Mouse (Mus musculus) natural killer cell, adult 2 months (primary cell): Measurements from ENCODE around the gene Tldc1.

Source experiments
- DNase-seq, 2 experiments: peaks; one replicate each; pipeline ENCODE4 v3.0.0; 2022; ENCODE audit warnings: low spot score in 2 of 2

Gene Tldc1

GRCm38 (mm10) chr8:119801168-119801567, 23.0 kb upstream of the Tldc1 start:
- no peak for DNase-seq

GRCm38 (mm10) chr8:119798965-119799264, 20.7 kb upstream of the Tldc1 start:
- DNase-seq: no peak

- peak; percentile 69 to 78 for DNase-seq
Measured at GRCm38 (mm10) chr8:119798170-119798964, 20.2 kb upstream of the Tldc1 start.

- no peak for DNase-seq
Measured at GRCm38 (mm10) chr8:119795651-119796050, 17.4 kb upstream of the Tldc1 start.

- no peak for DNase-seq
Measured at GRCm38 (mm10) chr8:119794689-119795088, 16.5 kb upstream of the Tldc1 start.

- DNase-seq: no peak
Measured at GRCm38 (mm10) chr8:119791804-119792704, 13.8 kb upstream of the Tldc1 start.

DNA sequence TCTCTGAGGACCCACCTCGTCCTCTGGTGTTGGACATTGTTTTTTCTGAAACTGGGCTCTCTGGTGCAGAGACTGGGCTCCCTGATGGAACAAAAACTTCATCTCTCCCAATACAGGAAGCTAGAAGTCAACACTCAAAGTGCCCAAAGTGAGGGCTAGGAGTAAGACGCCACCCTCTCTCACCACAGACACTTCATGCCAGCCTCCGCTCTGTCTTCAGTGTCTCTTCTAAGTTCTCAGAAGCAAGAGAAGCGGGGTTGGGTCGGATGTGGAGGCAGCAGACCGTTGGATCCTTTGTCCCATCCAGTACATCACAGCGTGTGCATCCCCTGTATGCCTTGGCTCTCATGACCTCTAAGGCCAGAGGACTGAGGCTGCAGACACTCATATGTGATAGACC, 11.4 kb upstream of the Tldc1 start:
- DNase-seq: no peak

DNA sequence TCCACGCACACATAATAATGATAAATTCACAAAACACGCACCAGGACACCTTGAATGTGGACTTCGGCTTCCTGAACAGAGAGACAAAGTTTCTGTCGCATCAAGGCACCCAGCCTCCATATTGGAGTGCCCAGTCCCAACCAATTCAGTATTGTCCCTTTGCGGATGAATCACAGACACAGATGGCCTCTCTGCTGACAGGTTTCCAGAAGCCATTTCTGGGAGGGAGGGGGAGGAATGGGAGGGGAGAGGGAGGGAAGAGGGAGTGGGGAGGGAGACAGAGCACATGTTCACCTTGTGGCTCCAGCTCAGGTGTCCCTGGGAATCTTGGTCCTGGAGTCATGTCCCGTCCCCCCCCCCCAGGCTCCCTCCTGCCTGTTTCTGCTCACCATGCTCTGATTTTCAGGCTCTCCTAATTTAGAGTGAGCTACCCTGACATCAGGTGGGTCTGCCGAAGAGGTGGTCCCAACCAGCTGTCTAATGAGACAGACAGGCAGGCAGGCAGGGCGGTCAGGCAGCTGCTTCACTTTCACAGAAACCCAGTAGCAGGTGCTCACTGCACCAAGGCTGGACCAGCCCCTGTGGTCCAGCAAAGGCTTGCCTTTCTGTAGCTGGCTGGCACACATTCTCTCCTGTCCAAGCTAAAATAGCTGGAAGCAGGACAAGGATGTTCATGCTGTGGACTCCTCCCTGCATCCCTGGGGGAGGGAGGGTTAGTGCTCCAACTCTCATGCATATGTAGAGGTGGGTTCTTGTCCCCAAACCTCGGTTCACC, 10.6 kb upstream of the Tldc1 start:
- DNase-seq: no peak

DNA sequence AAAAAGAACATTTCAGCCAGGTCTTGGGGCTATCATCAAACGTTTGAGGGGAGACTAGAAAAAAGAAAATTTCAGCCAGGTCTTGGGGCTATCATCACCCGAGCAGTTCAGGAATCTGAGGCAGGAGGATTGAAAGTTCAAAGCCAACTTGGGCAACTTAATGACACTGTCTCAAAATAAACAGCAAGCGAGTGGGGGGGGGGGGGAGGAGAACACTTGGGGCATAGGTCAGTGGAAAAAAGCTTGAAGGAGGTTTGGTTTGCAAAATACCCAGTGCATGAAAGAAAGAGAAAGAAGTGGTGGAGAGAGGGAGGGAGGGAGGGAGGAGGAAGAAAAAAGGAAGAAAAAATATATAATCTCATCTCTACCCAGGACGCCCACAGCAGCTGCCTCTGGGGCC, 9.1 kb upstream of the Tldc1 start:
- DNase-seq: no peak

- peak; percentile 55 to 68 for DNase-seq
Measured at GRCm38 (mm10) chr8:119786871-119787270, 8.7 kb upstream of the Tldc1 start.

- no peak for DNase-seq
Measured at GRCm38 (mm10) chr8:119785764-119786405, 7.7 kb upstream of the Tldc1 start.

GRCm38 (mm10) chr8:119784676-119785075, 6.5 kb upstream of the Tldc1 start:
- DNase-seq: no peak

GRCm38 (mm10) chr8:119784141-119784574, 5.9 kb upstream of the Tldc1 start:
- peak; percentile 79 to 88 for DNase-seq

- DNase-seq: peak in 1 of 2 experiments; percentile 17
Measured at GRCm38 (mm10) chr8:119783579-119783978, 5.4 kb upstream of the Tldc1 start.

- peak; percentile 71 to 84 for DNase-seq
Measured at GRCm38 (mm10) chr8:119782715-119783114, 4.5 kb upstream of the Tldc1 start.

DNA sequence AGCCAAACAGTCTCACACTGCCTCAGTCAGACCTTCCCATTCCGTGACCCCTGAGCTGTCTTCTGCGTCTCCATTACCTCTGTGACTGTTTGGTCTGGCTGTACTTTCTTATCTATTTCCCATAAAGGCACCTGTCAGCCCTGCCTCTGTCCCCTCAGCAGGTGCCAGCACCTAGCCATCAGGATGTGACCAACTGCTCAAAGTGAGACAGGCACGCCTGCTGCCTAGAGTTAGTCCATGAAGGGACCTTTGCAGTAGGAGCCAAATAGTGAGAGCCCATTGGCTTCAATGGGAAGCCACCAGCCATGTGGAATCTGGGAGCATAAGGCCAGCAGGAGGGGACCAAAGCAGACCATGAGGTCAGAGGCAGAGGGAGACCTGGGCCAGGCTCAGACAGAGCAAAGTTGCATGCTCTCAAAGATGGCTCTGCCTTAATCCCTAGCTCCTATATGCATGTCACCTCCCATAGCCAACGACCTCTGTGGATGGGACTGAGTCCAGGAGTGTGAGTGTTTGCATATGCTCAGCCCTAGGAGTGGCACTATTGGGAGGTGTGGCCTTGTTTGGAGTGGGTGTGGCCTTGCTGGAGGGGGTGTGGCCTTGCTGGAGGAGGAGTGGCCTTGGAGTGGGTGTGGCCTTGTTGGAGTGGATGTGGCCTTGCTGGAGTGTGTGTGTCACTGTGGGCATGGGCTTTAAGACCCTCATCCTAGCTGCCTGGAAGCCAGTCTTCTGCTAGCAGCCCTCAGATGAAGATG, 3.0 kb upstream of the Tldc1 start:
- peak; percentile 65 to 74 for DNase-seq

- no peak for DNase-seq
Measured at GRCm38 (mm10) chr8:119780402-119781049, 2.3 kb upstream of the Tldc1 start.

DNA sequence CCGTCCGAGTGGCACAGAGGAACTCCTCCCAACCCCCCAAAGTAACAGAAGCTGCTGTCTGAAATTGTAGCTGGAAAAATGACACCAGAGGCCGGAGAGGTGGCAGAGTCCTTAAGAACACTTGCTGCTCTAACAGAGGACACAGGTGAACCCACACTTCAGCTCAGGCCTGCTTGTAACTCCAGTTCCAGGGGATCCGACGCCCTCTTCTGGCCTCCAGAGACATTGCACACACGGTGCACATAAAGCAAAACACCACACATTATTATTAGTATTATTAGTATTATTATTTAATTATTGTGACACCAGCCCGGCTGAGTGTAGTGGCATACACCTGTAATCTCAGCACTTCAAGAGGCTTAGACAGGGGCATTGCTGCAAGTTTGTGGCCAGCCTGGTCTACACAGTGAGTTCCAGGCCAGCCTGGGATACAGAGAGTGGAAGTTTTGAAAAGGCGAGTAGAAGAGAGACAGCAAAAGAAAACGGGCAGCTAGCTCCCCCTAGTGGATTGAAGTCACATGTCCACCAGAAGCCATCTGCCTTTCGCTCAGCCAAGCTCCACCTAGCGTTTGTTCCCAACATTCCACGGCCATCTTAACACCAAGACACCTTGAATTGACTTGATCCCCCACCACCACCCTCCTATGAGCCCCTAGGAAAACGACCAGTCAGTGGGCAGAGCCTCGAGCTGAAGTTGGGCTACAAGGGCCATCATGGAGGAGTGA, 959 bp upstream of the Tldc1 start:
- peak; percentile 79 to 83 for DNase-seq

GRCm38 (mm10) chr8:119777765-119778164, 451 bp downstream of the Tldc1 start:
- no peak for DNase-seq
